Mouse (Mus musculus): ENCODE data around the gene Gm21671. TPM values are rescaled to one million over a fixed set of nuclear protein-coding genes. Genes with fewer than 3 reads are reported as not detected.
"Not testable (repeated sequence)": the region's sequence is repeated elsewhere in the genome, so short reads cannot be mapped to it uniquely, and the experiment has no call there.

The Gm21671 gene
- polyA plus RNA-seq (2017; shearing (Covaris generic)) = not detected

GRCm38 (mm10) chr5:25954317-25954716 lies at the start of gene Gm21671:
Gene Gm21671 (minus strand): TSS chr5:25954417.
- ATAC-seq = not testable (repeated sequence)

- not testable (repeated sequence) for ATAC-seq
Observed at GRCm38 (mm10) chr5:25988550-25988949, 34.3 kb upstream of the Gm21671 start, which contains the start of gene Gm21698. Gene Gm21698 (minus strand): TSS chr5:25988650.

- not testable (repeated sequence) for ATAC-seq
Observed at GRCm38 (mm10) chr5:25972563-25972962, 18.3 kb upstream of the Gm21671 start, which contains the start of gene Gm21680. Gene Gm21680 (minus strand): TSS chr5:25972663.

GRCm38 (mm10) chr5:25957050-25957449 lies 2.8 kb upstream of the Gm21671 start:
- ATAC-seq = not testable (repeated sequence)

GRCm38 (mm10) chr5:25956611-25957010 lies 2.4 kb upstream of the Gm21671 start:
- not testable (repeated sequence) for ATAC-seq

GRCm38 (mm10) chr5:25945391-25945790 lies 8.8 kb downstream of the Gm21671 start:
- ATAC-seq = not testable (repeated sequence)

- not testable (repeated sequence) for ATAC-seq
Observed at GRCm38 (mm10) chr5:25942281-25942680, 11.9 kb downstream of the Gm21671 start, which contains the start of gene Gm21663. Gene Gm21663 (minus strand): TSS chr5:25942381.

Other genes with a start within 250 kb of the Gm21671 start
- 1 to 10 TPM; 4.2 to 4.3 TPM for gene Xrcc2, start 248.6 kb downstream of the Gm21671 start, polyA plus RNA-seq (2017; shearing (Covaris generic))
- 1 to 10 TPM in 1 of 2 experiments, under 1 TPM in 1; 0.82 to 1.1 TPM for gene Actr3b, start 194.4 kb downstream of the Gm21671 start, polyA plus RNA-seq (2017; shearing (Covaris generic))
- not detected for gene Gm21663, start 12.0 kb downstream of the Gm21671 start, polyA plus RNA-seq (2017; shearing (Covaris generic))
- gene Gm21680, start 18.2 kb upstream of the Gm21671 start, polyA plus RNA-seq (2017; shearing (Covaris generic)) = not detected
- gene Gm21698, start 34.2 kb upstream of the Gm21671 start, polyA plus RNA-seq (2017; shearing (Covaris generic)) = not detected
- gene Gm1979, start 50.4 kb upstream of the Gm21671 start, polyA plus RNA-seq (2017; shearing (Covaris generic)) = not detected
- not detected for gene Gm5862, start 68.5 kb upstream of the Gm21671 start, polyA plus RNA-seq (2017; shearing (Covaris generic))
- not detected for gene Speer4a, start 85.1 kb upstream of the Gm21671 start, polyA plus RNA-seq (2017; shearing (Covaris generic))
- not detected for gene Gm7347, start 104.2 kb upstream of the Gm21671 start, polyA plus RNA-seq (2017; shearing (Covaris generic))
- not detected for gene Gm10471, start 134.9 kb upstream of the Gm21671 start, polyA plus RNA-seq (2017; shearing (Covaris generic))
- not detected for gene 5031410I06Rik, start 150.9 kb upstream of the Gm21671 start, polyA plus RNA-seq (2017; shearing (Covaris generic))
- not detected for gene Gm10220, start 167.0 kb upstream of the Gm21671 start, polyA plus RNA-seq (2017; shearing (Covaris generic))